Mouse (Mus musculus): Measurements from ENCODE around the gene Jpt1.
"Not testable (repeated sequence)": the region's sequence is repeated elsewhere in the genome, so short reads cannot be mapped to it uniquely, and the experiment has no call there.

The Jpt1 gene

GRCm38 (mm10) chr11:115475025-115475757 lies 39.0 kb downstream of the Jpt1 start, which contains the start of gene Armc7:
Gene Armc7, plus strand, starts transcription at chr11:115475667.
- DNase-seq (ENCODE audit: low read depth, low spot score): peak; percentile 92

GRCm38 (mm10) chr11:115473626-115474275 lies 40.4 kb downstream of the Jpt1 start:
- peak; percentile 94 for DNase-seq (ENCODE audit: low read depth, low spot score)

- DNase-seq (ENCODE audit: low read depth, low spot score): no peak
Measured at GRCm38 (mm10) chr11:115472183-115472582, 42.0 kb downstream of the Jpt1 start.

GRCm38 (mm10) chr11:115467217-115467618 lies 47.0 kb downstream of the Jpt1 start:
- no peak for DNase-seq (ENCODE audit: low read depth, low spot score)

GRCm38 (mm10) chr11:115464851-115465250 lies 49.3 kb downstream of the Jpt1 start:
- DNase-seq (ENCODE audit: low read depth, low spot score): no peak

DNA sequence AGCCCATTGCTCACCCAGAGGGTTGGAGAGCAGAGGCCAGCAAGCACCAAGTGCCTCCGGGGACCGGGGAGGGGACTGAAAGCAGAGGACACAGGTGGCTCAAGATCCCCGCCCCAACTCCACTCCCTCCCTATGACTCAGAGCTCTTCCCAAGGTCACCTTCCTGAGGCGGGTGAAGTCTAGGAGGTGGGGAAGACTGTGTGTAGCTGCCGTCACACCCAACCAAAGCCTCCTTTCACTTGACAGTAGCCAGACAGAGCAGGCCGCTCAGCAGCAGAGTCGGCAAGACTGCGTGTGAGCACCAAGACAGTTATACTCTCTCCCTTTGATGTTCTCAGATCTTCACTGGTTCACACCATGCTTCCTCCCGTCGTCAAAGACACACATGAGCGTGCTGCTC lies 50.8 kb downstream of the Jpt1 start:
- DNase-seq (ENCODE audit: low read depth, low spot score): no peak

- no peak for DNase-seq (ENCODE audit: low read depth, low spot score)
Measured at GRCm38 (mm10) chr11:115462243-115462891, 51.8 kb downstream of the Jpt1 start, which contains the start of gene Slc16a5. Gene Slc16a5, plus strand, starts transcription at chr11:115462474.

DNA sequence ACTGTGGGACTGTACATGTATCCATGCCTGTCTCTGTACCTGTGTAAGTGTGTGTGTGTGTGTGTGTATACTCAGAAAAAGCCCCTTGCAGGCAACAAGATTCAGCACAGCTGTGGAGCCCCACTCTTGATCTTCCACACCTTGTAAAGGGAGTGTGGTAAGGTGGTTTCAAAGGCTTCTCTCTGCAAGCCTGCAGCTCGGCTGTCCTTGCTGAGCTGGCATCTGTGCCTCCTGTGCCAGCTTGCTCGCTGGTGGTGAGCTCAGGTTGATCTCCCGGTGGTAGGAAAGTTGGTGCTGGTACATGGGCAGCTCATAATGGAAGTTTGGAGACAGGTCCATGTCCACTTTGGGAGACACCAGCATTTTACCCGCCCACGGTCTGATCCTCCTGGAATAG lies 52.3 kb downstream of the Jpt1 start:
- no peak for DNase-seq (ENCODE audit: low read depth, low spot score)

GRCm38 (mm10) chr11:115460976-115461375 lies 53.2 kb downstream of the Jpt1 start:
- no peak for DNase-seq (ENCODE audit: low read depth, low spot score)

GRCm38 (mm10) chr11:115457405-115457804 lies 56.8 kb downstream of the Jpt1 start:
- no peak for DNase-seq (ENCODE audit: low read depth, low spot score)

DNA sequence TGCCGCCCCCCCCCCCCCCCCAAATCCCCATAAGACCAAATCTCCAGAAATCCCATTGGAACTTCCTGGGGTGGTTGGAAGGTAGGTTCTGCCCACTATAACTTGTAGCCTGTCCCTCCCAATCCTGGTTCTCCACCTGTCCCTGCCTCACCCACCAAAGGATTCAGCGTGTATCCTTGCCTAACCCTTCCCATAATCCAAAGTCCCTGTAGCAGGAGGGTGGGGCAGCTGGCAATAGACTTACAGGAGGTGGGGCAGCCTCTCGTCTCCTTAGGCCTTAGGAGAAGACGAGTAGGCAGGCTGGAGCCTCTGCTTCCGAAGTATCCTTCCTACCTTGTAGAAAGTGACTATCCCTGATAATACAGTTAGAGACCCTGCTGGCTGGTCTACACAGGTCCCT lies 58.0 kb downstream of the Jpt1 start:
- no peak for DNase-seq (ENCODE audit: low read depth, low spot score)

DNA sequence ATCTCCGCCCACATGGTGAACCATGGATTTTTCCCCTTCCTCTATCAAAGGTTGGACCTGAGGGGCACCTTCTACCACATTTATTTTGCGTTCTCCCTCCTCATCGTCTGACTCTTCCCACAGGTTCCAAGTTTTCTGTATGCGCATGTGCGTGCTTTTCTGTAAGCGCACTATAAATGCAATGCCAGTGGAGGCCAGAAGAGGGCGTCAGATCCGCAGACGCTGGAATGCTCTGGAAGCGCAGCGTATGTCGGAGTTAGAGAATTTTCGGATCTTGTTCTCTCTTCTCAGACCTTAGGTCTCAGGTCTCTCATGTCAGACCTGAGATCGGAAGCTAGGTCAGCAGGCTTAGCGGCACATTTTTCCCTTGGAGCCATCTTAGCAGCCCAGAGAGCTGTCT lies 58.6 kb downstream of the Jpt1 start:
- DNase-seq (ENCODE audit: low read depth, low spot score): no peak

DNA sequence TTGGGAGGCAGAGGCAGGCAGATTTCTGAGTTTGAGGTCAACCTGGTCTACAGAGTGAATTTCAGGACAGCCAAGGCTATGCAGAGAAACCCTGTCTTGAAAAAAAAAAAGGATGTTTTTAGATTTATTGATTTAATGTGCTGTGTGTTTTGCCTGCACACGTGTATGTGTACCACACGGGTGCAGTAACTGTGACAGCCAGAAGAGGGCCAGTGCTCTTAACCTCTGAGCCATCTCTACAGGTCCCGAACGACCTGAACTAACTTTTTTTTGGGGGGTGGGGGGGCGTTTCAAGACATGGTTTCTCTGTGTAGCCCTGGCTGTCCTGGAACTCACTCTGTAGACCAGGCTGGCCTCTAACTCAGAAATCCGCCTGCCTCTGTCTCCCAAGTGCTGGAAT lies 59.4 kb downstream of the Jpt1 start:
- not testable (repeated sequence) for DNase-seq (ENCODE audit: low read depth, low spot score)

DNA sequence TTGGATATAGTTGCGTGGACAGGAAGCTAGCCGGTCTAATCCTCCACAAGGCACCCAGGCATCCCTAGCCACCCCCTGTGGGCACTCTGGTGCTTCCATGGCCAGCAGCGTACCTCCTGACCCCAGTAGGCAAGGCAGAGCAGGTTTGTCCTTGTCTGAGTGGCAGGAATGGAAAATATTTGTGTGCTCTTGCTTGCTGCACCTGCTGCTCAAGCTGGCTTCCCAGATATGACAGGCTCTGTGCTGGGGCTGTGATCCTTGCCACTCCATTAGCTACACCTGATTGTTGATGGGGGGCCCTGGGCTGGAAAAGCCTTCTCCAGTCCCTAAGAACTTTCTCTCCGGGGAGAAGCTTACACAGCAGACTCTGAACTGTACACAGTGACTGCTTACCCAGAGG lies 60.9 kb downstream of the Jpt1 start:
- no peak for DNase-seq (ENCODE audit: low read depth, low spot score)

- no peak for DNase-seq (ENCODE audit: low read depth, low spot score)
Measured at GRCm38 (mm10) chr11:115452281-115452860, 61.8 kb downstream of the Jpt1 start.

- DNase-seq (ENCODE audit: low read depth, low spot score): no peak
Measured at GRCm38 (mm10) chr11:115451781-115452241, 62.4 kb downstream of the Jpt1 start.

DNA sequence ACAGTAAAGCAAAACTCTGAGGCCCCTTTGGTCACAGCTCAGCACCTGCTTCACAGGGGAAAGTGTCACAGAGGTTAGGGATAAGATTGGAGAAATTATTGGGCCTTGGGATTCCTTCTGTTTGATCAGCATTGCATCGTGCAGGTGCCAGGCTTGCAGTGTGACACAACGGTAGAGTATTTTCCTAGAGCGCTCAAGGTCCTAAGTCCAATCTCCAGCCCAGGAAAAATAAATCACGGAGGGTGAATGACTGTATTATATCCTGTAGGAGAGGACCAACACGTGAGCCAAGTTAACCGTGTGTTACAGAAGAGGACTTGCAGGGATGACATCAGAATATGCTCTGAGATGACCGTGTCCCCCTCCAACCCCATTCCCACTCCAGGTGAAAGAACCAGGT lies 64.0 kb downstream of the Jpt1 start:
- no peak for DNase-seq (ENCODE audit: low read depth, low spot score)

- DNase-seq (ENCODE audit: low read depth, low spot score): no peak
Measured at GRCm38 (mm10) chr11:115448998-115449397, 65.2 kb downstream of the Jpt1 start.

DNA sequence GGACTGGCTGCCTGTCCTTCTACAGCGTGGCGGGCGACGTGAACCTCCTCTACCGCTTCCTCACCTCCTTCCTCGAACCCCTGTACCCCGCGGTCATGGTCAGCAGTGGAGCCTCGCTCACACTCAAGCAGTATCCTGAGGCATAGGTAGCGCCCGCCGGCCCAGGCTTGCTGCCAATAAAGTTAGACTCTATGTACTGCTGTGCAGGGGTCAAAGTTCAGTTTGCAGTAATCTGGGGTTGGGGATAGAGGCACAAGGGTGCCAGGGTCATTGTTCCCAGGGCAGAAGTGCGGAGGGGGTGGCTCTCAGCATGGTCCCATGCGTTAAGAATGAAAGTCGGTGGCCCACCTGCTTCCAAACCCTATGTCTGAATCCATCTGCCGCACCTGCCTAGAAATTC lies 66.1 kb downstream of the Jpt1 start:
- no peak for DNase-seq (ENCODE audit: low read depth, low spot score)

All from telencephalon, adult 2 months (tissue).